Mouse (Mus musculus) cerebellum, postnatal 4 days (tissue): ENCODE data around the gene Palb2.
"Not testable (repeated sequence)": the region's sequence is repeated elsewhere in the genome, so short reads cannot be mapped to it uniquely, and the experiment has no call there.

Experiments
- DNase-seq, 2 experiments: peaks; one replicate each; pipeline ENCODE4 v3.0.0; 2022; ENCODE audit warnings: low spot score in 2 of 2, mixed read lengths in 1 of 2

Palb2 gene

DNA sequence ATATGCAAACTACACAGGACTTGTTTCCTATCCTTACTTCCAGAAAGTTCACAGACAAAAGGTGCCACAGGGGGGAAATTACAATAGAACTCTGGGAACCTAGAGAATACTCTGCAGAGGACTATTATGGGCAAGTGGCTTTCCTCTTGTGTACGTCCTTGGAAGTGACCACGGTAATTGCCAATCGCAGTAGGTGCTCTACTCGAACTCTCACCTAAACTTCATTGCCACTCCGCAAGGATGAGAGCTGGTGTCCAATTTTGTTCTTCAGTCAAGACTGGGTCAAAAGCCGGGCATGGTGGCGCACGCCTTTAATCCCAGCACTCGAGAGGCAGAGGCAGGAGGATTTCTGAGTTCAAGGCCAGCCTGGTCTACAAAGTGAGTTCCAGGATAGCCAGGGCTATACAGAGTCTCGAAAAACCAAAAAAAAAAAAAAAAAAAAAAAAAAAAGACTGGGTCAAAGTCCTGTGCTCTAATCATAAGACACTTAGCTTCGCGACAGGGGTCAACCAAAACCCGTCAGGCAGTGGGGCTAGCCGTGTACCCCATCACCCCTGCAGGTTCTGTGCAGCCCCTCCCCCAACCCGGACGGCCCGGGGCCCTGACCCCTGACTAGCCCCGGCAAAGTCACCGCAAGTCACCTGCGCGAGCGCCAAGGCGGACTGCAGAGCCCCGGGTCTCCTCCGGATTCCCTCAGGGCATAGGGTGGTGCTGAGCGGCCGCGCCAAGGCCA is 31.6 kb downstream of the Palb2 start:
- DNase-seq = not testable (repeated sequence)

- DNase-seq = peak in 1 of 2 experiments; percentile 8
These were observed 33.6 kb downstream of the Palb2 start for GRCm38 (mm10) chr7:122099222-122099621.

DNA sequence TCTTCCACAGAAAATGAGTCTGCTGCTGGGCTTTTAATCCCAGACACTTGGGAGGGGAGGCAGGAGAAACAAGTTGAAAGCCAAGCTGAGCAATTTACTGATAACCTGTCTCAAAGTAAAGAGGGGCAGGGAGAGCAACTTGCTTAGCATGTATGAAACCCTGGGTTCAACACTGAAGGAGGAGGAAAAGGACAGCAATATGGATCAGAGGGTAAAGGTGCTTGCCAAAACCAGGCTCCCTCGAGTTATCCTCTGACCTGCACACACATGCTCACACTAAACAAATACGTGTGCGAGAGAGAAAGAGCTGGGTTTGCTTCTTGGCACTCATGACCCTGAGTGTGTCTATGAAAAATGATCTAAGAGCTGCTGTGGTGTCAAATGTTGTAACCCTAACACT is 34.8 kb downstream of the Palb2 start:
- no peak for DNase-seq

DNA sequence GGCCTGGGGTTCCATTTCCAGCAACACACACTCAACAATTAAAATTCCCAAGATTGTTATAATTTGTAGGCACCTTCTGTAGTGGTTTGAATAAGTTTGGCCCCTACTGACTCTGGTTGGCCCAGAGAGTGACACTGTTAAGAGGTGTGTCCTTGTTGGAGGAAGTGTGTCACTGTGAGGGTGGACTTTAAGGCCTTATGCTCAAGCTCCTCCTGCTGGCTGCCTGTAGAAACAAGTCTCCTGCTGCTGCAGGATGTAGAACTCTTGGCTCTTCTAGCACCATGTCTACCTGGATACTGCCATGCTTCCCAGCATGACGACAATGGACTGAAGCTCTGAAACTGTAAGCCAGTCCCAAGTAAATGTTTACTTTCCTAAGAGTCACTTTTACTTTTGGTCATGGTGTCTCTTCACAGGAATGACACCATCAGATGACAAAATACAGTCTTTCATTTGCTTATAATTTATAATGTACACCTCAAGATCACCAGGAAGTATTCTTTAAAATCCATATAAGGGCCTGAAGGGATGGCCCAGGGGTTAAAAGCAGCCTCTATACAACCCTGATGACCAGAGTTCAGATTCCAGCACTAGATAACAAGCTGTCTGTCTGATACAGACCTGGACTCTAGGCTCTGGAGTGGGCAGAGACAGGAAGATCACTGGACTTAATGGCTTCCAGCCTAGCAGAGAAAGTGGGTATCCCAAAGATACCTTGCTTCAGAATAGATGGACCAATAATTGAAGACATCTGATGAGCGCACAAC is 38.0 kb downstream of the Palb2 start:
- DNase-seq = no peak

GRCm38 (mm10) chr7:122087195-122087982 is 45.4 kb downstream of the Palb2 start:
- no peak for DNase-seq

GRCm38 (mm10) chr7:122081071-122081470 is 51.7 kb downstream of the Palb2 start:
- no peak for DNase-seq

GRCm38 (mm10) chr7:122079798-122080554 is 52.8 kb downstream of the Palb2 start:
- DNase-seq = no peak

GRCm38 (mm10) chr7:122074374-122074773 is 58.4 kb downstream of the Palb2 start:
- DNase-seq = no peak

DNA sequence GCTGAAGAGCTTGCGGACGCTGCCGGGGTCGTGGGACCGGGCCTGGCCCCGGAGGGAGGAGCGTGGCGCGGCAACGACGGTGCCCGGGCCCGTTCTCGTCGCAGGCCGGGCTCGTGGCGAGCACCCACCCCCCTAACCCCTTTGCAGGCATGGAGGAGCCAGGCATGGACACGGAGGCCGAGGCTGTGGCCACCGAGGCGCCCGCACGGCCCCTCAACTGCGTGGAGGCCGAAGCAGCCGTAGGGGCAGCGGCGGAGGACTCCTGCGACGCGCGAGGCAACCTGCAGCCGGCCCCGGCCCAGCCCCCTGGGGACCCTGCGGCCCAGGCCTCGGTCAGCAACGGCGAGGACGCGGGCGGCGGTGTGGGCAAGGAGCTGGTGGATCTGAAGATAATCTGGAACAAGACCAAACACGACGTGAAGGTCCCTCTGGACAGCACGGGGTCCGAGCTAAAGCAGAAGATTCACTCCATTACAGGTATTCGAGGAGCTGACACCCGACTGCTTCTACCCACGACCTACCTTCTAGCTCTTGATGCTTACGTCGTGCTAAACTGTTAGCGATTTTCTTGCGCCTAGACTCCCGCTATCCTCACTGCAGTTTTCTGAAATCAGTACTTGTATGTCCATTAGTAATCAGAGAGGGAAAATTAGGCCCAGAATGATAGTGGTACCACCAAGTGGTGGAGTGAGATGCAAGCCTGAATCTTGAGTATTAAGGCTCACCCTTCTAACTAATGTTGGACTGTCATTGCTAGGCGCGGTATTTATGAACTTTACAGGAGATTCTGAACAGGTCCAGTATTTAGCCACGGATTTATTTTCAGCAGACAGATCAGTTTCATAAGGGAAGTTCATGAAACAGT is 65.0 kb downstream of the Palb2 start:
- no peak for DNase-seq

DNA sequence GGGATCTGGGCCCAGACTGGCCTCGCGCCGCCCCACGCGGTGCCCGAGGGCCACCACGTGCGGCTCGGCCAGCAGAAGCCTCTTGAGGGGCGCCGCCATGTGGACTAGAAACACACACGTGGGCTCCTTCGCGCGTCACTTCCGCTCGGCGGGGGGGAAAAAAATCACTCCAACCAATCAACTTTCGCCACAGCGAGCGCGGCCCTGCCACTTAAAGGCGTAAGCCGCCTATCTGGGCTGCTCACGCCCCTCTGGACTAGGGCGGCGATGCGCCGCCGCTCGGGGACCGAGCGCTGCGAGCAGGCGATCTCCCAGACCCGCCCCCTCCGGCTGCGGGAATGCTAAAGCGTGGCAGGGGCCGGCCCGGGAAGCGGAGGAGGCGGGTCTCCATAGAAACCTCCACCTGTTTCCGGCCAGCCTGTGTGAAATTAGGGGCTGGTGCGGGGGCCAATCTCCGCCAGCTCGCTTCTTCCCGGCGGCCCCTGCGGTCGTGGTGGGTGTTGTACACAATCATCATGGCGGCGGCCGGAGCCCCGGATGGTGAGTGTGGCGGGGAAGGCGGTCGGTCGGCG is 65.8 kb downstream of the Palb2 start, which contains the start of the genes Ubfd1 and Ears2:
TSS of gene Ubfd1 (plus strand) at position 231 of the 572 bp plus-strand sequence.
TSS of gene Ears2 (minus strand) at position 319 of the 572 bp plus-strand sequence.
- peak; percentile 92 to 98 for DNase-seq

DNA sequence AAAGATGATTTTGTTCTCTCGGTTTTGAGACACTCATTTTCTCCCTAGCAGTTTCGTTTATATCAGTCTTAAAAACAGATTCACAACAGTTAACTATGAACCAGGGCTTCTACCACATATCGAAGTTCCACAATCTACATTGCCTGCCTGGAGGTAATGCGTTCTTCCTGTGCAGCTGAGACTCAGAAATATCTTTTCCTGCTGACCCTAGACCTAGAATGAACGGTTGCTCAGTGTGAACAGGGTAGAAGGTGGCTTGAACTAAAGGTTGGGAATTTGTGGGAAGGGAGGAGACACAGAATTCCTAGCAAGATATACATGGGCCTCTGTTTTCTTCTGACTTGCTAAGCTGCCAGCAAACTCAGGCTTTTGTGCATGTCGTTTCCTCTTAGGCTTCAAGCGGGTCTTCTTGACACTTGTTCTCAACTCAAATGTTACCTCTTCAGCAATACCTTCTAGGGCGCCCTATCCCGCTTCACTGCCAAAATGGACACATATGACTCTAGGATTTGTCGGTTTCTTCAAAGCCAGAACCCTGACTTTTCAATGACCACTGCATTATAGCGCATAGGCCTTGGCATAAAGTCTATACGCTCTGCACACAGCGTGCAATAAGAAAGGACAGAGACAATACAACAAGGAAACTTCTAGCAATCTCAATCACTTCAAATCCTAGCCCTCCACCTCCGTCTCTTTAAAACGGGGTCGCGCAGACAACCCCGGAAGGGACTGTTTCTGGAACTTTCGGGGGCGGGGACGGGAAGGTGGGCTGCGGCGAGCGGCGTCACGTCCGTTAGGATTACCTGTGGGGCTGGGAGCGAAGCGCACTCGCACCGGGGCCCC is 66.5 kb downstream of the Palb2 start:
- DNase-seq = no peak

GRCm38 (mm10) chr7:122065656-122066055 is 67.1 kb downstream of the Palb2 start:
- DNase-seq = no peak
